Mouse (Mus musculus) layer of hippocampus, adult 9-10 months (tissue): ENCODE measurements around the gene Atic.
A peak's percentile ranks its signal among the peaks of the same experiment; 100 is the strongest.

Experiments used
- DNase-seq: peaks from one replicate; pipeline ENCODE4 v3.0.0; 2022; ENCODE audit warnings: low spot score

The Atic gene

DNA sequence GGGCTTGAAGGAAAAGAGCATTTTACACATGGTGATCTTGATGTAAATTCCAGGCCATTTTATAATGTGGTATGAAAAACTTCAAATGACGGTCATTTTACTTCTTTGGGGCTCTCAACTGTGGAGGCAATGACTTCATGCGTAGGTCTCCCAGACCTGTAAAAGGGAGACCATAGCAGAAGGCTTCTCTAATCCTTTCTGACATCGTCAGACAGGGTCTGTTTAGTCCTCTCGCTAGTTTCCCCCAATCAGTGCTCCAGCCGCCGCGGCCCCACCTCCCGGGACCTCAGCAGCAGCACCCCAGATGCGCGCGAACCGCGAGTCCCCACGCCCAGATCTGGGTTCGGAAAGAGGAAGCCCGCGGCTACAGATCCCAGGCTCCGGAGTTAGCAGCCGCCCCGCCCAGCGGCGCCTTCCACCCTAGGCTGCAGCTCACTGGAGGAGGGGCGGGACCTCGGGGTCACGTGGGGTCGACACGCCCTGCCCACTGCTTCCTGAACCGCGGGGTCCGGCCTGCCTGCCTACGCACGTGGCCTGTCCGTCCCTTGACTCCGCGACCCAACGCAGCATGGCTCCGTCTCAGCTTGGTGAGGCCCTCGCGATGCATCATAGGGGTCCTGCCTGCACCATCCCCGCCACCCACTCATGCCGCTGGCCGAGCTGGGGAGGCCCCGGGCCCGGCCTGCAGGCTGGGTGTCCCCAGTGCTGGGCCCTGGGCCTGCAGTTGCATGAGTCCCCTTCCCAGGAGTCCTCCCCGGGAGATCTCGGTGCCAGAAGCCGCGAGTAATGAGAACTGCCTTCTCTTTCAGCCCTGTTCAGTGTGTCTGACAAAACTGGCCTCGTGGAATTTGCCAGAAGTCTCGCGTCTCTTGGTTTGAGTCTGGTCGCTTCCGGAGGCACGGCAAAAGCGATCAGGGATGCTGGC is at the start of gene Atic:
Gene Atic (plus strand): TSS at position 463 of the 925 bp plus-strand sequence.
- peak; percentile 63 for DNase-seq

DNA sequence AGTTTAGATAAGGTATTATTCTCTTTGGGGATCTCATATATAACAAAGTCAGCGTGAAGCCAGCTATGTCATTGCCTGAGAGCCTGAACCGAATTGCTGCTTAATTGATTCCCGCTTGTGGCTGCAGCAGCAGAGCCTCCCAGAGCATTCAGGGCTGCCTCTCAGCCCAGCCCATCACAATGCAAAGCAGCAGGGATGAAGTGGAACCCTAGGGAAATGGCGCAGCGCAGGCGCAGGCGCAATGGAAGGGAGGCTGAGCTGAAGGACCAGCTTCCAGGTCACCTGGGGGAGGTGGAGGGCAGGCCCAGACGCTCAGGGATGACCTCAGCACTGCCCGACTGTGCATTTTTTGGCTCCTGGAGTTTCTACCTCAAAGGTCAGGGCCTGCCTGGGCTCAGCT is 49.7 kb upstream of the Atic start:
- no peak for DNase-seq

DNA sequence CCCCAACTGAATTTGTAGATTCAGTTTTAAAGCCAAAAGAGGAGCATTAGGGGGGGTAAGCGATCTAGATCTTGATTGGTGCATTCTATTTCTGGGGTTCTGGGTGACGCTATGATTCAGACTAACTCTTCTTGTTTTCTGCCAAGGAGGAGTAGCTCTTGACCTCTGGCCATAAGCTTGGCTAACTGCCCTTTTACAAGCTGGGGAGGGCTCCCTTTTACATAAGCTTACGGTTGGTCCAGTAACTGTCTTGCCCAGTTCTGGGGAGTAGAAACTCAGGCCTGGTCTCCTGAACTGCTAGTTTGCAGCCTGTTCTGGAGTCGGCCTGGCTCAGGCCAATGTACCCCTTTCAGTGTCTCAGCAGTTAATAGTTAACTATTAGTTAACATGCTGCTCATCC is 41.9 kb upstream of the Atic start:
- no peak for DNase-seq

DNA sequence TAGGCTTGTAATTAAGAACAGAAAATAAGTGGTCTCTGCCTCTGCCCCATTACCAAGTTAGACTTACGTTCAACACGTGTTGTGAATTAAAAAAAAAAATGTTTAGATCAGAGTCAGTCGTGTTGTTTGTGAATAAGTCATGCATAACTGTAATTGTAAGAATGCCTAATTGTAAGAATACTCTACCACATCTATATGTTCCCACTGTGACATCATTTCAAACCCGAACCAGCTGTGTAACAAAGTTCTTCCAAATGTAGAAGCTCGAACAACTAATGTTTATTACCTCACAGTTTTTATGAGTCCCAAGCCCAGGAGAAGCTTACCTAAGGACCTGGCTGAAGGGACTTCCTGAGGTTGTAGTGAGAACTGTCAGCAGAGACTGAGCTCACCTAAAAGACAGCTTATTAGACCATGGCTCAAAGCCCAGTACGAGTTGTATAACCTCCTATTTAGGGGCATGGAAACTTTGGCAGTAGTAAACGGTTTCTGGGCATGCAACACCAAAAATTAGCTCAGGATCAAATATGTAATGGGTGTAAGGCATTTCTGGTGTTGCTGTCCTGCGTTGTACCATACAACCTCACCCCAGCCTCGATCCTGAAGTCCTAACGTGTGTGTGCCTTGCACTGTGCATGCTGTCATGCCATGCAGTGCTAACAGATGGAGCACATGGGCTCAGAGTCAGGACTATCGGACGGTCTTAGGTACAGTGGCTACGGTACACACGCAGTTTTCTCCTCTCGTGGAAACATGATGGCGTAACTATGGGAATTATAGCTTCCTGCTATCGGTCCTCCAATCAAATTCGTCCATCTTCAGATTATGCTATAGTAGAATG is 27.9 kb upstream of the Atic start:
- no peak for DNase-seq

DNA sequence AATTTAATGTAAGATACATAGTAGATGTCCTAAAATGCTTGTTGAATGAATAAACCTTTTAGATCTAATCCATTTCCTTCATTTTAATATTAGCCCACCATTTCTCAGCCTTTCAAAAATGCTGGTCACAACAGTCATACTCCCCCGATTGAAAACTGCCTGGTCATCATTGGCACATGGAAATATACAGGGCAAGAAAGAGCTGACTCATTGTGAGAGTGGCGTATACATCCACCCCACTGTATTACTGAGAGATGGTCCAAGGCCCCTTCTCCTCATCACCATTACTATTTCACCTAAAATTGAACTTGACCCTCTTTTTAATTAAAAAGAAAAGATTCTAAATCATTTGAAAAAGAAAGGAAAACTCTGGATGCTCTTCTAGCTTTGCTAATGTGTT is 26.2 kb upstream of the Atic start:
- no peak for DNase-seq

DNA sequence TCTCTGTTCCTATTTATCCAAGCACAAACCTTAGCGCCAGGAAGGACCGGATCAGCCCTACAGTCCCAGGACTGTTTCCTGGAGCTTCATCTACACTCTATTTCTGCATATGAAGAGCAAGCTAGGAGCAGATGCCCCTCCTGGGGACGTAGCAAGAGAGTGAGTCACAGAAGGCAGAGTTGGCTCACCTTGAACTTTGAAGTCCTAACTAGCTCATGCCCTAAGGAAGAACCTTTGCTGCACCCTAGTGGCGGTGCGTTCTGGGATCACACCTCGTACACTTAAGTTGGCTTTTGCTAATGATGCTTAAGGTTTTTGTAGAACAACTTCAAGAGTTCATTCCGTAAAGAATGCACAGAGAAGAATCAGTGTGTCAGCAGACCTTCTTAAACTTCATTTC is 25.3 kb upstream of the Atic start:
- DNase-seq, result no peak

DNA sequence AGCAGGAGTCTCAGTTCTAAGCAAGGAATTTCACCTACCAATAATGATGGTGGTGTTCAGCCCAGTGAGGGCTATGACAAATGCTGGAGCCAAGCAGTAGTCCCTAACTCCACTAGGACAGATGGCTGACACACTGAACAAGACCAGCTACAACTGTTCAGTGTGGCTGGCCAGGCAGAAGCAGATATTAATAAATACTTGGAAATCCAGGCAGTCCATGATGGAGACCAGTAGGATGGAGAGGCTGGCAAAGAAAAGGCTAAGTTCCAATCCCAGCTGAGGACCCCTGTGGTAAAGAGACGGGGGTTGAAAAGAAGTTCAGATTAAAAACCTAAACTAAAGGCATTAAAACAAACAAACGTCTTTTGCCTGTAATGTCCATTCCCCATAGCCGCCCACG is 17.3 kb upstream of the Atic start:
- no peak for DNase-seq

DNA sequence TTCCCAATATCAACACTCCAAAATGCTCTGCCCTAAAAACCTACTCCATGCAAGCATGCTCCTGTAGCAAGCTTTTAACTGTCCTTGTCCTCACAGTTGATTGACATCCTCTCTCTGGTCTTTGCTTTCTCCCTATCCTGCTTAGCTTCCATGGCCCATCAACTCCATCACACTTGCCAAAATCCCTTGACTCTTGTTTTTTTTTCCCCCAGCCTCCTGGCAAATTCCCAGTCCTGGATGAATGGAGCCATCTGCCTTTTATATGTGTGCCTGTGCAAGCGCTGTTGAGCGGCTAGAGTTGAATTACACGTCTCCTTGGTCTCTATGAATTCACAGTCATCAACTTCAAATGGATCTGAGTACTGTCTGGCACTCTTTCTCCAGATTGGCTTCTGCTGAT is 16.5 kb upstream of the Atic start:
- DNase-seq, result no peak

DNA sequence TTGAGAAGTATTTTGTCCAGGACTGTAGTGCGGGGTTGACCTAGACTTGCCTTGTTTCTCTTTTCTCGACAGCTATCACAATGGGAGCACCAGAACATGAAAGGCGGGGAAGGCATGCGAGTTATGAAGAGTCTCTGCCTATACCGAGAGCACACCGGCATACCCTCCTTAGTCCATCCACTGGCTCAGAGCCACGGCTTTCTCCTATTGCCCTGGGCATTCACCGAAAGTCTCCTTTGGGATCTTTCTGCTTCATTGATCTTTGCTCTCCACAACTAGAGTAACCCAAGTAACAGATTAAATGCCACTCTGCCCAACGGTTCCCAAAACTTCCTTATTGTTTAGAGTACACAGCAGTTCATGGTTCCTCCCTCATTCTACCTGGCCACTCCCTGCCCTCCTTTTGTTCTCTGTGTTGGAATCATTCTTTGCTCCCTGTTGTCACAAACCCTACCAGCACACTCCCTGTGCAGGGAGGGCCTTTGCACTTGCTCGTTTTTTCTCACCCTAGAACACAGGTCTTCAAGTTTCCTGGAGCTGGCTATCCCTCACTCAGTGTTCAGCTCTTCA is 6.2 kb upstream of the Atic start:
- DNase-seq, result no peak

DNA sequence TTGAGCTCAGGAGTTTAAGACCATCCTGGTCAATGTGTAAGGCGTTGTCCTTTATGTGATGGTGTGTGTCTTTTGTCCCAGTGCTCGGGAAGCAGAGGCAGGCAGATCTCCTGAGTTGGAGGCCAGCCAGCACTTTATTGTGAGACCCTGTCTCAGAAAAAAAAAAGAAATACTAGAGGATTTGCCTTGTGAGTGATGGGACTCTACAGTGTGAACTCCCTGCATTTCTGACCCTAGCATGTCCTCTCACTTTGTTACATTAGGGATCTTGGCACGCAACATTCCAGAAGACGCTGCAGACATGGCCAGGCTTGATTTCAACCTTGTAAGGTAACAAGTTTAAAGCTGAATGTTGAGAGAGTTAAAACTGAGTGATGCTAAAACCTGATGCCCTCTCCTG is 3.7 kb downstream of the Atic start:
- DNase-seq, result no peak

DNA sequence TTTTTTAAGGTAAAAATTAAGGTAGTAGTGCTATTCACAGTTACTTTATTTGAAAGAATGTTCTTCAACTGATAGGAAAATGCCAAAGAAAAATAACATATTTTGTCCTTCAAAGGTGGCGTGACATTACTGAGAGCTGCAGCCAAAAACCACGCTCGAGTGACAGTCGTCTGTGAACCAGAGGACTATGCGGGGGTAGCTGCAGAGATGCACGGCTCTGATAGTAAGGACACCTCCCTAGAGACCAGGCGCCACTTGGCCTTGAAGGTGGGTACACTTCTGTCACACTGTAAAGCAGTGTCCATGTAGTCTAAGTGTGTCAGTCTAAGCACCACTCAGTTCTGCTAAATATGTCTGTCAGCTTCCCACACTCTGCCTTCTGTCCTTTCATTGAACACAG is 7.3 kb downstream of the Atic start:
- no peak for DNase-seq

DNA sequence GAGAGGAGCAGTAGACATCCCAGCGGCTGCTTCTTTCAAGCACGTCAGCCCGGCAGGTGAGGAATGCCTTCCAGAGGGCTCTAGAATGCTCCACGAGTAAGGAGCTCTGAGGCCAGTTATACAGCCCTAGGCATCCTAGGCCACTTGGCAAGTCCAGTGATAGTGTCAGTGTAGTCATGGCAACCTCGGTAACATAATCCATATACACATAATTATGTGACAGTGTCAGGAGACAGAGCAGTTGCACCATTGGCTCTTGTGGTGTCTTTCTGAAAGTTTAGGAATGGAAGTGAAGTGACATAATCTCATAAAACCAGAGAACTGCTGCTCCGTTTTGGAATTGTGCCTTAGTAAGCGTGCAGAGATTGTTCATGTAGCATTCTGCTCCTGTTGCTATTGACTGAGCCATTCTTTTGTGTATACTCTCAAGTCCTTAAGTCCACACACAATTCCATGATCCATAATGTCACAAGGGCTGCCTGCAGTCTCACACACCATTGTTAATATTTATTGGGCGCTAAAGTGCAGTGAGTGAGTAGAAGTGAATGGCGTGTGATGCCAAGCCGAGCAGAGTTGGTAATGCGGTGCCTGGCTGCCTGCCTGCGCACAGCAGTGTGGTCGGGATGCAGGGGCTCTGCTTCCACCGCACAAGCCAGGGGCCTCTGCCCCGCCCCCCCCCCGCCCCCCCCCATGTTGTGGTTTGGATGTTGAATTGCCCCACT is 11.1 kb downstream of the Atic start:
- DNase-seq, result no peak

DNA sequence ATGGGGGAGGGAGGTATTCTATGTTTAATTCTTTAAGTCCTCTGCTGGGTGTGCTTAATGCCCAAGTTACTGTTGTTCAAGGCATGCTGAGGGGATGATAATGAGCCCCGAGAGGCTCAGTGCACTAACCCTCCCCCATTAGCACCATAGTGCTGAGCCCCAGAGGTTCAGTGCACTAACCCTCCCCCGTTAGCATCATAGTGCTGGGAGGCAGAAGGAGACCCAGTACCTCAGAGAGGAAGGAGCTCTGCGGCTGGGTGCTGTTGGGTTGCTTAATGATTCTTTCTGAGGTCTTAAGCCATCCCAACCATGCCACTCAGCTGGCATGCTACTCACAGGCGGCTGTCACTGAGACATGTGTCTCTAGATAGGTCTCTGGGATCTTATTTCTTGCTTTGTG is 13.2 kb downstream of the Atic start:
- no peak for DNase-seq

DNA sequence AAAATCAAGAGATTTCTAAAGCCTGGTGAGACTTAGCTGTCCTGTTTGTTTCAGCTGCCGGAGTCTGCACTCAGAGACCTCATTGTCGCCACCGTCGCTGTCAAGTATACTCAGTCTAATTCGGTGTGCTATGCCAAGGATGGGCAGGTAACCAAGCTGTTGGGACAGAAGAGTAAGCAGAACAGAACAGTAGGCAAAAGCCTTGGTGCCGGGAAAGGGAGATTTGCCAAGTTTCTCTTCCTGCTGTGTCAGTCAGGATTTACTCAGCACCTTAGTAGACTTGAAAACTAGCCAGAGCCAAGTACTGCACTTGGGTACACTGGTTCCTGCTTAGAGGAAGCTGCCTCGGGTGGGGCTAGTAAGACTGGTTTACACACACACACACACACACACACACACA is 19.0 kb downstream of the Atic start:
- DNase-seq, result peak; percentile 10

DNA sequence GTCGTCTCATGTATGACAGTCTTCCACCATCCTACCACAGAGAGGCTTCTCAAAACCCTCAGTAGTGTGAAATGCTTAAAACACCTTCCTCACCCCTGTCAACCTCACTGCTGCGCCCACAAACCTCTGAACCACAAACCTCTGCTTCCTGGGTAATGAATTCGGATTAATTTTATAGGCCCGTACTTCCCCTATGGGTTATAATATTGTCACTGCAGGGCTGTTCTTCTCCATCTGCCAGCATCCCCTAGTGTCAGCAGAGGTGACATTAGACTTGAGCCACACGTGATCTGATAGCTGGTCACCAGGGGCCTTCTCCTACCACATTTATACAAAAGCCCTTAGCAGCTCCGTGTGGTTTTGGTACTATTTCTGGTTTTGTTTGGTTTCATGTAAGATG is 19.9 kb downstream of the Atic start:
- no peak for DNase-seq

DNA sequence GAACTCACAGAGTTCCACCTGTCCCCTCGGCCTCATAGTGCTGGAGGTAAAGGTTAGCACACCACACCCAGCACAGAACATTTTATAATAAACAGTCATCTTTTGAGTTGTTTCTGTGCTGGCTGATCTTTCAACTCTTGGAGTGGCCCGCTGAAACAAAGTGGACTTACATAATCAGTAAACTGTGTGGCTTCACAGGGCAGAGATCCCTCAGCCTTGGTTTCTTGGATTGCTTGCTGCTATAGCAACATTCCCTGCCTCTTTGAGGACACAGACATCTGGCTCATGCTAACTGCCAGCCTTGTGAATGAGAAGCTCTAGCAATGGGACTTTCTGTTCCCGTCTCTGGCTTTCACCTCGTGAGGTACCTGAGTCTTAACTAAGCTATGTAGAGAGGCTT is 22.6 kb downstream of the Atic start:
- no peak for DNase-seq

DNA sequence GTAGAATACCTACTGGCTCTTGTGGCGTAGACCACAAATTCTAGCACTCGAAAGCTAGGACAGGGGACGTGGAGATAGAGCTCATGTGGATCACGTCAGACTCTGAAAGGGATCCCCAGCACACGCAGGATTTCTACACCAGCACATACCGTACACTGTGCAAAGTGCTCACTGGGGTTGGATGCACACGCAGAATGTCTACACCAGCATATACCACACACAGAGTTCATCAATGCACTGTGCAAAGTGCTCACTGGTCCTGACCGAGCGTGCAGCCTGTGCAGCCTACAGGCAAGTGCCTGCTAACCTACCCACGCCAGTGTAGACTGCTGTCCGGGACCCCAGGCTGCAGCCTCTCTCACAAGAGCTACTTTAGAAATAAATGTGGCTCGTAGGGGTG is 23.5 kb downstream of the Atic start:
- no peak for DNase-seq

DNA sequence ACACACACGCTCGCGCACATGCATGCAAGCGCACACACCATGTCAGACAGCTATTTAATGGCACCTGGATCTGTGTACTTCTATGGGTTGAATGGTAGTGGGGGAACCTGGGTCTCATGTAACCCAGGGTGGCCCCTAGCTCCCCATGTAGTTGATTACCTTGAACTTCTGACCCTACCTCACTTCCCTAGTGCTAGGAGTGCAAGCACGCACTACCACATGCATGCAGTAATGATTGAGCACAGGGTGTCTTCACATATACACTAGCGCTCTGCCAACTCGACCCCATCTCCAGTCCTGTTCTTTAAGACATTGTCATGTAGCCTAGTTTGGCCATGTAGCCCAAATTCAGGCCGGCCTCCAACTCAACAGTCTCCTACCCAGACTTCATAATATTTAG is 26.4 kb downstream of the Atic start:
- no peak for DNase-seq

DNA sequence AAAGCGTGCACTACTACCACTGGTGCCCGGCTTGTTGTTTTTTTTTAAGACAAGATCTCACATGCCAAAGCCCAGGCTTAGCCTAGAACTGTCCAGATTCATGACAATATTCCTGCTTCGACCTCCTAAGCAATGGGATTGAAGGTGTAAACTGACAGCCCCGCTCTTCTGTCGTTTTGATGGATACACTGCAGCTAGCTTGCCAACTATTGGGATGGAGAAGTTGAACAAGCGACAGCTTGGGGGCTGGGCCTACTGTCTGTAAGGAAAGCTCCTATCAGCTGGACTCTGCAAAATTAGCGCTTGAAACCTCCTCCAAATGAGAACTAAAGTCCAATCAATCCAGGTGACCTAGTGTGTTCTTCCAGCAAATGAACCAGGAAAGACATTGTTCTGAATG is 26.9 kb downstream of the Atic start:
- no peak for DNase-seq

DNA sequence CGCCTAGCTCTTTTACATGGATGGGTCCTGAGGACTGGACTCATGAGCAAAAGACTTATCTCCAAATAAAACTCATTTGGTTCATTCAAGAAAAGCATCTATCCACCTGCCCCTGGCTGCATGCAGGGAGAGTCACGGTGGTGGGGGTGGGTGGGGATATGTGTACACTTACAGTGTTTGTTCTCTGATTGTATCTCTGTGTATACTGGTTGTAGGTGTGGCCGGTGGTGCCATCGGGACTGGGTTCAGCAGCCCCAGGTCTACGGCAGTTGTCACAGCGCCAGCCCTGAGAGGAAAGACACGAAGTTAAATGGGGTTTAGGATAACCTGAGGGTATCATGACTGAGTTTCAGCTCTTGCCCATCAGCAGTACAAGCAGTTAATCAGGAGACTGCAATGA is 29.7 kb downstream of the Atic start:
- no peak for DNase-seq

DNA sequence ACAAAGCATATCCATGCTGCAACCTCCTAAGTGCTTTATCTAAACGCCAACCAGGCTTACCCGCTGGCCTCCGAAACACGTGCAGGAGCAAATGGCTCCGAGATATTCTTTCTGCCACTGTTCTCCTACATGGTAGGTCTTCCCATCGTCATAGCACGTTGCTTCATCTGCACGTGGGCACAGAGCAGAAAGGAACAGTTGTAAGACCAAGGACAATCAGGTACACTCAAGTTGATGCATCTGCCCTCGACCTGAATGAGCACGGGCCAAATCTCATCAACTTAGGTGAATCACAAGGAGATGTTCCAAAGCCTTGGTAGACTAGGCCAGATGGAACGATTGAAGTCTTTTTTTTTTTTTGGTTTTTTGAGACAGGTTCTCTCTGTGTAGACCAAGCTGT is 33.1 kb downstream of the Atic start:
- no peak for DNase-seq

DNA sequence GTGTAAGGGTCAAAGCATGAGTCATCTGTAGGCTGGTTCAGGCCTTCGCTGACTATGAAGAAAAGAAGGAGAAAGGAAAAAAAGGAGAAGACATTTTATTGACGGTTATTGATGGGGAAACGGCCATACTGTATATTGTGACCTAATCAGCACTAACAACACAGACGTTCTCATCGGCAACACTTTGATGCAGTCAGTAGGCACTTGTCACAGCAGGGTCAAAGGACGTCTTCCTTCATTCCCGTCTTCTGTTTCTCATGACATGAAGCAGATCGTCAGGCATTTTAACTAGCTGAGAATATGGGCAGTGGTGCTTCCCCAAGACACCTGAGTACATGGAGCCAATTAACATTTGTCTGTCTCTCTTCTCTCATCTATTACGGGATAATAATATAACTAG is 36.2 kb downstream of the Atic start:
- DNase-seq, result no peak
